Mouse (Mus musculus) right cerebral cortex, postnatal 14 days (tissue): ENCODE measurements at regions not wholly inside any gene's neighbourhood (a gene's known extent, or its start where the extent isn't known, plus 50 kb on each side); places are given as distances from the start of the nearest gene placed in this dataset.
"Not testable (repeated sequence)": the region's sequence is repeated elsewhere in the genome, so short reads cannot be mapped to it uniquely, and the experiment has no call there.

Experiments used
- DNase-seq: peaks from one replicate; pipeline ENCODE4 v3.0.0; 2022

GRCm38 (mm10) chr2:78277699-78278098 lies 331.5 kb upstream of the Cwc22 start:
- DNase-seq, result no peak

- no peak for DNase-seq
These were observed 327.9 kb upstream of the Cwc22 start for GRCm38 (mm10) chr2:78274122-78274521.

GRCm38 (mm10) chr2:78268705-78269104 lies 322.5 kb upstream of the Cwc22 start:
- DNase-seq, result no peak

- no peak for DNase-seq
These were observed 321.6 kb upstream of the Cwc22 start for GRCm38 (mm10) chr2:78267527-78268375.

- no peak for DNase-seq
These were observed 307.5 kb upstream of the Cwc22 start for GRCm38 (mm10) chr2:78253601-78254097.

GRCm38 (mm10) chr2:78246354-78246753 lies 300.2 kb upstream of the Cwc22 start:
- DNase-seq, result no peak

- no peak for DNase-seq
These were observed 294.1 kb upstream of the Cwc22 start for GRCm38 (mm10) chr2:78240299-78240698.

GRCm38 (mm10) chr2:78225383-78226100 lies 279.4 kb upstream of the Cwc22 start:
- not testable (repeated sequence) for DNase-seq

GRCm38 (mm10) chr2:78214469-78214868 lies 268.3 kb upstream of the Cwc22 start:
- no peak for DNase-seq

GRCm38 (mm10) chr2:78205125-78205524 lies 258.9 kb upstream of the Cwc22 start:
- DNase-seq, result no peak

- no peak for DNase-seq
These were observed 249.8 kb upstream of the Cwc22 start for GRCm38 (mm10) chr2:78196006-78196405.

GRCm38 (mm10) chr2:78189620-78190019 lies 243.4 kb upstream of the Cwc22 start:
- no peak for DNase-seq

- DNase-seq, result no peak
These were observed 238.8 kb upstream of the Cwc22 start for GRCm38 (mm10) chr2:78184950-78185349.

GRCm38 (mm10) chr2:78173784-78174183 lies 227.6 kb upstream of the Cwc22 start:
- no peak for DNase-seq

GRCm38 (mm10) chr2:78172819-78173218 lies 226.6 kb upstream of the Cwc22 start:
- no peak for DNase-seq

- DNase-seq, result no peak
These were observed 224.1 kb upstream of the Cwc22 start for GRCm38 (mm10) chr2:78170162-78170747.

GRCm38 (mm10) chr2:78165429-78165828 lies 219.3 kb upstream of the Cwc22 start:
- no peak for DNase-seq

- DNase-seq, result no peak
These were observed 213.8 kb upstream of the Cwc22 start for GRCm38 (mm10) chr2:78159877-78160485.

- no peak for DNase-seq
These were observed 164.2 kb upstream of the Cwc22 start for GRCm38 (mm10) chr2:78110335-78110734.

- no peak for DNase-seq
These were observed 149.4 kb upstream of the Cwc22 start for GRCm38 (mm10) chr2:78095536-78095935.

GRCm38 (mm10) chr2:78094921-78095320 lies 148.7 kb upstream of the Cwc22 start:
- no peak for DNase-seq

- no peak for DNase-seq
These were observed 118.3 kb upstream of the Cwc22 start for GRCm38 (mm10) chr2:78064321-78065037.
